Mouse (Mus musculus): ENCODE data around the gene Tktl1. TPM values are rescaled to one million over a fixed set of nuclear protein-coding genes. Genes with fewer than 3 reads are reported as not detected.

Gene Tktl1
- total RNA-seq, 2 experiments from 2014 or later: not detected

Other genes with a start within 250 kb of the Tktl1 start
- 11.3 and 13.5 TPM in 2 replicates for gene Renbp, start 246.4 kb upstream of the Tktl1 start, total RNA-seq (2015)
- 23.1 and 34.4 TPM in 2 replicates for gene Renbp, start 246.4 kb upstream of the Tktl1 start, total RNA-seq (2017)
- gene Hcfc1, start 210.9 kb upstream of the Tktl1 start, total RNA-seq (2015): 108 and 109 TPM in 2 replicates
- 52.5 and 67.7 TPM in 2 replicates for gene Hcfc1, start 210.9 kb upstream of the Tktl1 start, total RNA-seq (2017)
- gene Irak1, start 153.3 kb upstream of the Tktl1 start, total RNA-seq (2015): 46.4 and 55.3 TPM in 2 replicates
- gene Irak1, start 153.3 kb upstream of the Tktl1 start, total RNA-seq (2017): 32.3 and 46.0 TPM in 2 replicates
- not detected in 2 replicates for gene Opn1mw, start 49.8 kb upstream of the Tktl1 start, total RNA-seq (2015)
- gene Opn1mw, start 49.8 kb upstream of the Tktl1 start, total RNA-seq (2017): not detected in 2 replicates
- gene Mecp2, start 41.9 kb upstream of the Tktl1 start, total RNA-seq (2015): 15.2 and 16.4 TPM in 2 replicates
- 16.9 and 17.7 TPM in 2 replicates for gene Mecp2, start 41.9 kb upstream of the Tktl1 start, total RNA-seq (2017)
- gene Tex28, start 9.4 kb upstream of the Tktl1 start, total RNA-seq (2015): not detected in 2 replicates
- not detected in 2 replicates for gene Tex28, start 9.4 kb upstream of the Tktl1 start, total RNA-seq (2017)
- 614 and 619 TPM in 2 replicates for gene Flna, start 72.6 kb downstream of the Tktl1 start, total RNA-seq (2015)
- gene Flna, start 72.6 kb downstream of the Tktl1 start, total RNA-seq (2017): 2,027 and 2,122 TPM in 2 replicates
- gene Emd, start 77.4 kb downstream of the Tktl1 start, total RNA-seq (2015): 89.4 and 95.2 TPM in 2 replicates
- gene Emd, start 77.4 kb downstream of the Tktl1 start, total RNA-seq (2017): 73.3 and 99.8 TPM in 2 replicates
- 2,650 and 3,055 TPM in 2 replicates for gene Rpl10, start 93.6 kb downstream of the Tktl1 start, total RNA-seq (2015)
- gene Rpl10, start 93.6 kb downstream of the Tktl1 start, total RNA-seq (2017): 1,311 and 1,465 TPM in 2 replicates
- gene Taz, start 104.7 kb downstream of the Tktl1 start, total RNA-seq (2015): 45.2 and 49.3 TPM in 2 replicates
- gene Taz, start 104.7 kb downstream of the Tktl1 start, total RNA-seq (2017): 28.1 and 33.1 TPM in 2 replicates
- gene Dnase1l1, start 105.1 kb downstream of the Tktl1 start, total RNA-seq (2015): 105 and 116 TPM in 2 replicates
- 63.8 and 69.1 TPM in 2 replicates for gene Dnase1l1, start 105.1 kb downstream of the Tktl1 start, total RNA-seq (2017)
- gene Atp6ap1, start 119.8 kb downstream of the Tktl1 start, total RNA-seq (2015): 229 and 231 TPM in 2 replicates
- gene Atp6ap1, start 119.8 kb downstream of the Tktl1 start, total RNA-seq (2017): 218 and 254 TPM in 2 replicates
- gene Gdi1, start 127.7 kb downstream of the Tktl1 start, total RNA-seq (2015): 133 and 170 TPM in 2 replicates
- 44.6 and 70.5 TPM in 2 replicates for gene Gdi1, start 127.7 kb downstream of the Tktl1 start, total RNA-seq (2017)
- gene Fam50a, start 135.8 kb downstream of the Tktl1 start, total RNA-seq (2015): 43.2 and 51.5 TPM in 2 replicates
- gene Fam50a, start 135.8 kb downstream of the Tktl1 start, total RNA-seq (2017): 42.8 and 63.1 TPM in 2 replicates
- gene Plxna3, start 151.8 kb downstream of the Tktl1 start, total RNA-seq (2015): 0.09 and 0.50 TPM in 2 replicates
- 0.57 and 0.70 TPM in 2 replicates for gene Plxna3, start 151.8 kb downstream of the Tktl1 start, total RNA-seq (2017)
- gene Lage3, start 176.4 kb downstream of the Tktl1 start, total RNA-seq (2015): 53.3 and 55.1 TPM in 2 replicates
- 16.0 and 20.2 TPM in 2 replicates for gene Lage3, start 176.4 kb downstream of the Tktl1 start, total RNA-seq (2017)
- 27.0 and 32.0 TPM in 2 replicates for gene Ubl4a, start 196.0 kb downstream of the Tktl1 start, total RNA-seq (2015)
- gene Ubl4a, start 196.0 kb downstream of the Tktl1 start, total RNA-seq (2017): 11.5 and 13.1 TPM in 2 replicates
- gene Slc10a3, start 196.1 kb downstream of the Tktl1 start, total RNA-seq (2015): 18.4 and 24.3 TPM in 2 replicates
- gene Slc10a3, start 196.1 kb downstream of the Tktl1 start, total RNA-seq (2017): 12.3 and 12.9 TPM in 2 replicates
- 13.5 and 14.6 TPM in 2 replicates for gene Fam3a, start 216.0 kb downstream of the Tktl1 start, total RNA-seq (2015)
- 15.5 and 15.8 TPM in 2 replicates for gene Fam3a, start 216.0 kb downstream of the Tktl1 start, total RNA-seq (2017)
- 8.8 and 11.7 TPM in 2 replicates for gene Ikbkg, start 216.0 kb downstream of the Tktl1 start, total RNA-seq (2015)
- gene Ikbkg, start 216.0 kb downstream of the Tktl1 start, total RNA-seq (2017): 31.9 and 50.0 TPM in 2 replicates